Mouse (Mus musculus) thymus, postnatal 25 days (tissue): ENCODE data around the gene Tmem156.

Experiments used
- DNase-seq: peaks from one replicate; pipeline ENCODE4 v3.0.0; 2022

Gene Tmem156

GRCm38 (mm10) chr5:65045642-65046370, 46.1 kb downstream of the Tmem156 start:
- no peak for DNase-seq

GRCm38 (mm10) chr5:65043407-65043895, 48.5 kb downstream of the Tmem156 start:
- DNase-seq: no peak

GRCm38 (mm10) chr5:65040463-65040862, 51.5 kb downstream of the Tmem156 start:
- DNase-seq: peak; percentile 36

- DNase-seq: no peak
Measured at GRCm38 (mm10) chr5:65038811-65039571, 52.9 kb downstream of the Tmem156 start.

- no peak for DNase-seq
Measured at GRCm38 (mm10) chr5:65038305-65038704, 53.6 kb downstream of the Tmem156 start.

- DNase-seq: no peak
Measured at GRCm38 (mm10) chr5:65036597-65036996, 55.3 kb downstream of the Tmem156 start.

GRCm38 (mm10) chr5:65028019-65028418, 63.9 kb downstream of the Tmem156 start:
- no peak for DNase-seq

- DNase-seq: no peak
Measured at GRCm38 (mm10) chr5:65026776-65027175, 65.2 kb downstream of the Tmem156 start.

- peak; percentile 62 for DNase-seq
Measured at GRCm38 (mm10) chr5:65025916-65026315, 66.0 kb downstream of the Tmem156 start.

GRCm38 (mm10) chr5:65024641-65025040, 67.3 kb downstream of the Tmem156 start:
- DNase-seq: no peak

- DNase-seq: no peak
Measured at GRCm38 (mm10) chr5:65022006-65022405, 69.9 kb downstream of the Tmem156 start.

GRCm38 (mm10) chr5:65019823-65020222, 72.1 kb downstream of the Tmem156 start:
- DNase-seq: peak; percentile 18

GRCm38 (mm10) chr5:65019109-65019508, 72.8 kb downstream of the Tmem156 start:
- no peak for DNase-seq

- DNase-seq: no peak
Measured at GRCm38 (mm10) chr5:65015508-65015907, 76.4 kb downstream of the Tmem156 start.

GRCm38 (mm10) chr5:65011901-65012573, 79.9 kb downstream of the Tmem156 start:
- no peak for DNase-seq

GRCm38 (mm10) chr5:65006011-65006491, 85.9 kb downstream of the Tmem156 start:
- DNase-seq: peak; percentile 46

GRCm38 (mm10) chr5:65005251-65005650, 86.7 kb downstream of the Tmem156 start:
- no peak for DNase-seq
